Mouse (Mus musculus) liver, embryonic 16.5 days (tissue): ENCODE results near the gene Gm4969. TPM values are rescaled to one million over a fixed set of nuclear protein-coding genes. Genes with fewer than 3 reads are reported as not detected.
A peak's percentile ranks its signal among the peaks of the same experiment; 100 is the strongest.

ENCODE experiments used
- ATAC-seq: fragments of 200-750 bp; cut with Nextera tagmentation; 2 replicates; pipeline ENCODE4 v1.8.0; 2017; ENCODE audit warnings: low read depth, mild to moderate bottlenecking, moderate number of reproducible peaks, moderate library complexity
- H3K27ac ChIP-seq: fragments of 300-500 bp; sonication (generic); 2 replicates; pipeline ENCODE4 v1.5.1; 2014; ENCODE audit warnings: mild to moderate bottlenecking, low read length
- H3K27me3 ChIP-seq: fragments of 300-500 bp; sonication (generic); 2 replicates; pipeline ENCODE4 v1.6.1; 2014; ENCODE audit warnings: low read depth, low read length, mixed read lengths; ENCODE audit not compliant: control insufficient read depth, insufficient read depth
- H3K36me3 ChIP-seq: fragments of 300-500 bp; sonication (generic); 2 replicates; pipeline ENCODE4 v1.6.1; 2014; ENCODE audit warnings: mild to moderate bottlenecking; ENCODE audit not compliant: control insufficient read depth, insufficient read depth
- H3K4me1 ChIP-seq: fragments of 300-500 bp; sonication (generic); 2 replicates; pipeline ENCODE4 v1.6.1; 2014; ENCODE audit warnings: low read depth, low read length, mixed read lengths; ENCODE audit not compliant: control insufficient read depth
- H3K4me2 ChIP-seq: fragments of 300-500 bp; sonication (generic); 2 replicates; pipeline ENCODE4 v1.6.1; 2014; ENCODE audit warnings: low read depth, low read length, mixed read lengths
- H3K4me3 ChIP-seq: fragments of 300-500 bp; sonication (generic); 2 replicates; pipeline ENCODE4 v1.5.1; 2014; ENCODE audit warnings: low read depth, mild to moderate bottlenecking, low read length
- H3K9ac ChIP-seq: fragments of 300-500 bp; sonication (generic); 2 replicates; pipeline ENCODE4 v1.6.1; 2014; ENCODE audit warnings: low read depth, low read length
- H3K9me3 ChIP-seq: fragments of 300-500 bp; sonication (generic); replicated peaks from 2 replicates; pipeline ENCODE4 v1.6.1; 2016; ENCODE audit warnings: low read length; ENCODE audit not compliant: control insufficient read depth
- WGBS: fragments of 180-500 bp; shearing (Covaris S2); extraction: QIAGEN DNeasy Blood & Tissue Kit; methylation state at CpG from one replicate; pipeline ENCODE4 v1.1.7; 2014; ENCODE audit not compliant: insufficient replicate concordance; 5-methylcytosine and 5-hydroxymethylcytosine counted together
- polyA plus RNA-seq: library from polyadenylated mRNA; unstranded; fragments of >200 nt; fragmentation: Nextera tagmentation; extraction: Ambion mirVana; gene quantifications from 2 replicates; pipeline ENCODE4 v1.2.1, GENCODE M21; 2015

Gene Gm4969
- 0.11 and 0.12 TPM in 2 replicates for polyA plus RNA-seq

DNA sequence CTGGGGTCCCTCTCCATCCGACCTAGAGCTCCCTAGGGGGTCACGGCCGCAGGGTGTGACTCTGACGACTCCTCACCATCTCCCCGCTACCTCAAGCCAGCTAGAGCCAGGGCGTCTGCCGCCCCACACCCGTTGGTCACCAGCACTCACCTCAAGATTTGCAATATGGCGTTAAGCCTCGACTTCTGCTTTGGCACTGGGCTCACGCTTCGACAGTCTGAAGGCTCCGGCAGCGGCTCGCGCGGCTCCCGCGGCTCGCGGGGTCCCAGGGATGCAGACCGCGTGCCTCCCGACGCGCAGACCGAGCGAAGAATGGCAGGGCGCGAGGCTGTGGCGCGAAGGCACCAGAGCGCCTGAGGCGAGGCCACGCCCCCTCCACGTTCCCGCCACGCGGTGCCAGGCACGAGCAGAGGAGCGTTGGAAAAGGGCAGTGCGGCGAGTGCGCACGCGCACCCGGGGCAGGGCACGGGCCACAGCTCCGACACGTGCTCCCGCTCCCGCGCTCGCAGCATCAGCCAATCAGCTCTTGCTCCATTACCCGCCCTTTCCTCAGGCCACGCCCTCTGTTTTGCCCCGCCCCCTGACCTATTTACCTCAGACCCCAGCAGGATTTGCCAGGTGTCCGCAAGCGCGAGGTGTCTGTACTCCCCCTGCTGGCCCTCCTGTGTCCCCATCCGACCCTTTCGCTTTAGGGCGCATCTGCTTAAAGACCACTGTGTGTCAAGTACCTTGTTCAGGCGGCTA lies at the start of gene Gm4969:
Gene Gm4969, minus strand, starts transcription at position 341 of the 744 bp plus-strand sequence.
- Histone ChIP-seq H3K27ac (no peak within 1 kb of the TSS), H3K4me3 (peak within 1 kb of the TSS; percentile 31), H3K9me3 (peaks cover 3% of the 10 kb centered on the region), H3K27me3 (peaks cover 5% of the 10 kb centered on the region; the same call in 1 of the 2 replicates), H3K4me2 (peak within 1 kb of the TSS; percentile 43), H3K36me3 (no peaks in the 10 kb centered on the region), H3K4me1 (peaks cover 16% of the 10 kb centered on the region), H3K9ac (no peak within 1 kb of the TSS; the same call in 1 of the 2 replicates)
- ATAC-seq = peak; percentile 7; the same call in 1 of the 2 replicates
- 29% methylated on average over 62 of the region's 64 CpGs for WGBS

DNA sequence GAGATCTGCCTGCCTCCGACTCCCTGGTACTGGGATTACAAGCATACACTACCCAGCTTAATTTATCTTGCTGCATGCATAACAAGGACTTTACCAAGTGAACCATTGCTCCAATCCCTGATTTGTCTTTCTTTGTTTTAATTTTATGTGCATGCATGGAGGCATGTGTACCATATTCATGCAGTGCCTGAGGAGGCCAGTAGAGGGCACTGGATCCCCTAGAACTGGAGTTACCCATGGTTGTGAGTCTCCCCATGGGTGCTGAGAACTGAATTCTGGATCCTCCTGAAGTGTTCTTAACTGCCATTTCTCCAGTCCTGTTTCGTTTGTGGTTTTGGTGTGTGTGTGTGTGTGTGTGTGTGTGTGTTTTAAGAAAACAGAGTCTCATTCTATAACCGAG lies 48.8 kb upstream of the Gm4969 start:
- H3K4me1 ChIP-seq = peaks cover 17% of the 10 kb centered on the region
- 64% methylated on average over 3 of the region's 3 CpGs for WGBS
- peaks cover 25% of the 10 kb centered on the region for H3K27me3 ChIP-seq
- H3K4me3 ChIP-seq = no peak overlapping the region
- H3K36me3 ChIP-seq = no peaks in the 10 kb centered on the region
- H3K9ac ChIP-seq = no peak overlapping the region
- no peak for ATAC-seq
- no peak overlapping the region for H3K27ac ChIP-seq
- H3K9me3 ChIP-seq = no peaks in the 10 kb centered on the region
- H3K4me2 ChIP-seq = no peak overlapping the region

DNA sequence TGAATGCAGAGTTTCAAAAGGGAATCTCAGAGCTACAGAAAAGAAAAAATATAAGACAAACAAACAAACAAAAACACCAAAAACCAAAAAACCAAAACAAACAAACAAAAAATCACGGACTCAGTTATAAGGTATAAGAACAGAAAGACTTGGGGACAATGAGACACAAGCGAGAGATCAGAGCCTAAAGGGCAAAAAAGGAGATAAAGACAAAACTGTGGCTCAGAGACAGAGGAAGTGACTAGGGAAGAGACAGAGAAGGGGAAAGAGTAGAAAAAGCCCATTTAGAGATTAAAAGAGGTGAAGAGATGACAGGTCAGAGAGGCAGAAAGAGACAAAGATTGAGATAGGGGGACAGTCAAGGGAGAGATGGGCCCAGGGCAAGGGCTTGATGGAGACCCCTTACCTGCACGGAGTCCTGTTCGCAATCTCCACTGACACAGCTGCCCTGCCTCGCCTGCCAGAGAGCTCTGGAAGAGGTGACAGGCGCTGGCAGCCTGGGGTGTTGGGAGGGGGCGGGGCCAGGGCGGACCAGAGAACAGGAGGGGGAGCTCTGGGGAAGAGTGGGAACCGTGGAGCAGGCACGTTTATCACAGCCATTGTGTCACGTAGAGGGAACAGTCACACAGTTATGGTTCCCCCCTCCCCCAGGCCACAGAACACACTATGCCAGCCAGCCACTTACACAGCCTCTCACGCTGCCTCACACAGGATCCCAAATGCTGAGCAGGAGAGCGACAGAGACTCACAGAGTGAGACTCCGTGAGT lies 47.7 kb upstream of the Gm4969 start, which contains the start of gene Gipr:
Gene Gipr, minus strand, starts transcription at position 472 of the 768 bp plus-strand sequence.
- peak within 1 kb of the TSS; percentile 39 for H3K4me2 ChIP-seq
- H3K4me3 ChIP-seq = no peak within 1 kb of the TSS
- ATAC-seq = peak; percentile 70
- peaks cover 25% of the 10 kb centered on the region for H3K27me3 ChIP-seq
- WGBS = 10% methylated on average over 14 of the region's 14 CpGs
- no peak within 1 kb of the TSS for H3K9ac ChIP-seq
- H3K27ac ChIP-seq = no peak within 1 kb of the TSS
- no peaks in the 10 kb centered on the region for H3K36me3 ChIP-seq
- H3K4me1 ChIP-seq = peaks cover 18% of the 10 kb centered on the region
- H3K9me3 ChIP-seq = no peaks in the 10 kb centered on the region

DNA sequence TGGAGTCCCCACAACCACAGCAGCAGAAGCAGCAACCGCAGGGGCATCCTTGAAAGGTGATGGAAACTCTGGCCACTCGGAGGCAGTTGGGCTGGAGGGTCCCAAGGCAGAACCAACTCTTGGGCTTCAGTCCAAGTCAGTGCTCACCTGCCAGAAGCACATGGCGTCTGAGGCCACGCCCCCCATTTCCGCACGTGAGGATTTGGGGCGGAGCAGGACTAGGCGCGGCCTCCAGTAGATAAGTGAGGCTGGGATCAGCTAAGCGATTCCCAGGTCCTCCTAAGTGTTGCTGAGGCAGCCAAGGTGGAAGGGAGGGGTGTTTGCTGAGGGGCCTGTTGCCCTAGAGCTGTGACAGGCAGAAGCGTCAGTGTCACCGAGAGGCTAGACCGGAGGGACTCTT lies 46.8 kb upstream of the Gm4969 start:
- WGBS = 3% methylated on average over 13 of the region's 13 CpGs
- H3K27ac ChIP-seq = no peak overlapping the region
- H3K4me1 ChIP-seq = peaks cover 27% of the 10 kb centered on the region
- H3K36me3 ChIP-seq = no peaks in the 10 kb centered on the region
- ATAC-seq = peak; percentile 41
- H3K4me2 ChIP-seq = peak overlapping the region; percentile 39
- H3K27me3 ChIP-seq = peaks cover 31% of the 10 kb centered on the region
- no peak overlapping the region for H3K9ac ChIP-seq
- no peak overlapping the region for H3K4me3 ChIP-seq
- H3K9me3 ChIP-seq = no peaks in the 10 kb centered on the region

DNA sequence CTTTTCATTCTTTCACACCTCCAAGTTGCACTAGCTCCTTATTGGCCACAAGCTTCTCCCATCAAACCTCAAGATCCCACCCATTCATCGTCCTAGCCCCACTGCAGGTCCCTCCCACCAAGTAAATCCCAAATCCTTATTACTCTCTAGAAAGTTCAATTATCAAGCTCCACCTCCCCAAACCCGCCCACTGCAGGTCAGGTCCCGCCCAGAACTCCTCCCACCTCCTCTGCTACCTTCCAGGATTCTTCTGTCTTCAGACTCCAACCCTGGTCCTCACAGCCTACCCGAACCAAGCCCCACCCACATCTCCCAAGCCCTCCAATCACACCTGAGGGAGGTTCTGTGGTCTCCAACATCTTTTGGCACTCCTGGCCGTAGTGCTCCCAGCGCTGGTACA lies 46.0 kb upstream of the Gm4969 start:
- H3K27ac ChIP-seq = no peak overlapping the region
- H3K4me1 ChIP-seq = peaks cover 29% of the 10 kb centered on the region
- no peak overlapping the region for H3K4me2 ChIP-seq
- WGBS = 3% methylated on average over 6 of the region's 6 CpGs
- no peaks in the 10 kb centered on the region for H3K36me3 ChIP-seq
- H3K27me3 ChIP-seq = peaks cover 39% of the 10 kb centered on the region
- no peak overlapping the region for H3K4me3 ChIP-seq
- H3K9ac ChIP-seq = no peak overlapping the region
- no peaks in the 10 kb centered on the region for H3K9me3 ChIP-seq
- 0 out of 2 replicates have a peak, but pooled peaks have one; percentile 15 for ATAC-seq

DNA sequence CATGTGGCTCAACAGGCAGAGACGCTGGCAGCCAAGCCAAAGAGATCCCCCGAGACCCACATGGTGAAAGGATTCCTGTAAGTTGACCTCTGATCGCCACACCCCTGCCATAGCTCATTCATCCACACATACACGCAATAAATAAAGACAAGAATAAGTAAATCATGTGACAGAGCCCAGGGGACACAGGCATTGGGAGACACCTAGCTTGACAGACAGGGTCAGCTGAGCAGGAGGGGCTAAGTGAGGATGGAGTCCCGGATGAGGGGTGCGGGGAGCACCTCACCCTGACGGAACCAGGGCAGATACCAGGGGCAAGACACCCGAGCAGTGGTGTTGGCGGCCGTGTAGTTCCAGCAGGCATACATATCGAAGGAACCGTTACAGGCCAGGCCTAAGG lies 45.6 kb upstream of the Gm4969 start:
- Histone ChIP-seq H3K27ac (no peak overlapping the region), H3K4me2 (no peak overlapping the region), H3K27me3 (peaks cover 40% of the 10 kb centered on the region), H3K9ac (no peak overlapping the region), H3K9me3 (no peaks in the 10 kb centered on the region), H3K4me3 (no peak overlapping the region), H3K36me3 (no peaks in the 10 kb centered on the region), H3K4me1 (peaks cover 29% of the 10 kb centered on the region)
- 24% methylated on average over 12 of the region's 12 CpGs for WGBS
- ATAC-seq = no peak

DNA sequence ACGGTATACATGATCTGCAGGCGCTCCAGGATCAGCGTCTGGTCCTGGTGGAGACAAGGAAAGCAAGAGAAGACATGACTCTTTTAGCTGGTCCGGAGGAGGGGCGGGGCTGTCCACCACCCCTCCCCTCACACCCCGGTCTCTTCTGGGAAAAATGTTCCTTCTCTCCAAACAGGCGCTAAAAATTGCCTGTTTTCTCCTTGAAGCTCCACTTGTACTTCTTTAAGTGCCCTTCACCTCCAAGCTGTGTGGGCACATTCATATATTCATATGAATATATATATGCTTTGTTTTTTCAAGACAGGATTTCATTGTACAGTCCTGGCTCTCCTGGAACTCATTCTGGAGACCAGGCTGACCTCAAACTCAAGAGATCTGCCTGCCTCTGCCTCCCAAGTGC lies 44.8 kb upstream of the Gm4969 start:
- no peaks in the 10 kb centered on the region for H3K36me3 ChIP-seq
- peaks cover 40% of the 10 kb centered on the region for H3K27me3 ChIP-seq
- 66% methylated on average over 7 of the region's 7 CpGs for WGBS
- no peak for ATAC-seq
- H3K4me1 ChIP-seq = peaks cover 29% of the 10 kb centered on the region
- H3K4me2 ChIP-seq = no peak overlapping the region
- H3K27ac ChIP-seq = no peak overlapping the region
- no peak overlapping the region for H3K4me3 ChIP-seq
- H3K9ac ChIP-seq = no peak overlapping the region
- H3K9me3 ChIP-seq = no peaks in the 10 kb centered on the region

DNA sequence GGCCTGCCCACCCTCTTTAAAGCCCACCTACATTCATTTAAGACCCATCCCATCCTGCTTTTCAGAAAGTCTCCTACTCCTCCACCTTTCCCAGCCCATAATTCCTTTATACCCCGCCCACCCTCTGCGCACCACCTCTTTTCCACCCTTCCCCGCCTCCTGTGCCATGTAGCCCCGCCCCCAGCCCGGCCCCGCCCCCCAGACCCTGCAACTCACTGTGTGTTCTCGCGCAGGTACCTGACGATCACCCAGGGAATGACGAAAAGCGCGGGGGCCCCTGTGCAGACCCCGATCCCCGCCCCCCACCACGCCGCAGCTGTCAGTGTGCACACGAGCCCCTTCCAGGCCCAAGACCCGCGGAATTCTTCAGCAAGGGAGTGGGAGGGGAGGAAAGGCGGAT lies 41.9 kb upstream of the Gm4969 start:
- peak; percentile 47 for ATAC-seq
- under 1% methylated on average over 20 of the region's 20 CpGs for WGBS
- peak overlapping the region; percentile 41 for H3K4me3 ChIP-seq
- no peak overlapping the region for H3K27ac ChIP-seq
- H3K4me2 ChIP-seq = peak overlapping the region; percentile 68
- H3K9me3 ChIP-seq = no peaks in the 10 kb centered on the region
- peaks cover 30% of the 10 kb centered on the region for H3K4me1 ChIP-seq
- no peak overlapping the region for H3K9ac ChIP-seq
- H3K27me3 ChIP-seq = peaks cover 35% of the 10 kb centered on the region
- H3K36me3 ChIP-seq = no peaks in the 10 kb centered on the region

DNA sequence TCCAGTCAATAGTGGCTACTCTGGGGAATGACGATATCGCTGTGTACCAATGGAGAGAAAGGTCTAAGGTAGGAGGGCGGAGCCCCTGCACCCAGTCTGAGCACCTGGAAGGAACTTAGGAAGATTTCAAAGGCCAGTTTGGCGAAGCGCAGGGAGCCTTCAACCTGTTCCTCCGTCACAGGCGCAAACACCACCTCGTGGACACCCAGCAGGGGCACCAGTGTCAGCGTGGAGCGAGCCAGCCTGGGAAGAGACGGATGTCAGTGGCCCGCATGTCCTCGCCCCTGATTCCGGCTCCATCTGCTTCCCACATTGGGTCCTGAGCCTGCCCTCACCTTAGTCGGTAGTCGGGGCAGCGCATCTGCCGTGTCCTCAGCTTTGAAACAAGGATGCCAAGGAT lies 41.2 kb upstream of the Gm4969 start:
- peaks cover 29% of the 10 kb centered on the region for H3K27me3 ChIP-seq
- no peak overlapping the region for H3K9ac ChIP-seq
- H3K4me2 ChIP-seq = no peak overlapping the region
- no peaks in the 10 kb centered on the region for H3K9me3 ChIP-seq
- no peaks in the 10 kb centered on the region for H3K36me3 ChIP-seq
- no peak overlapping the region for H3K4me3 ChIP-seq
- ATAC-seq = no peak
- H3K27ac ChIP-seq = no peak overlapping the region
- 17% methylated on average over 18 of the region's 18 CpGs for WGBS
- peaks cover 23% of the 10 kb centered on the region for H3K4me1 ChIP-seq
